Mouse (Mus musculus) ES-E14 (cell line): ENCODE measurements around the gene Jpt2. TPM values are rescaled to one million over a fixed set of nuclear protein-coding genes. Genes with fewer than 3 reads are reported as not detected.

Source experiments
- DNase-seq: peaks from one replicate; pipeline ENCODE4 v3.0.0-alpha.2; 2013; ENCODE audit warnings: low read depth, low spot score
- H3K27ac ChIP-seq: 2 replicates; pipeline ENCODE4 v1.5.1; 2012; ENCODE audit warnings: low read depth, mild to moderate bottlenecking, low read length, moderate library complexity, mixed read lengths; ENCODE audit not compliant: poor library complexity, insufficient read depth, severe bottlenecking
- H3K36me3 ChIP-seq: 2 replicates; pipeline ENCODE4 v1.6.1; 2012; ENCODE audit warnings: mild to moderate bottlenecking, low read length, moderate library complexity, mixed read lengths; ENCODE audit not compliant: control insufficient read depth, poor library complexity, insufficient read depth, severe bottlenecking
- H3K4me1 ChIP-seq, 2 experiments: fragments of 150-350 bp in 1 of 2; sonication (generic) in 1 of 2; 2 replicates each; pipeline ENCODE4 v1.6.1; 2012; ENCODE audit warnings: low read length in 2 of 2, mild to moderate bottlenecking in 1 of 2, mixed read lengths in 1 of 2; ENCODE audit not compliant: control insufficient read depth in 2 of 2, insufficient read depth in 2 of 2, poor library complexity in 1 of 2
- H3K4me3 ChIP-seq, 2 experiments: fragments of 150-350 bp in 1 of 2; sonication (generic) in 1 of 2; 2 replicates each; pipeline ENCODE4 v1.5.1; 2012; ENCODE audit warnings: low read length in 2 of 2, low read depth in 1 of 2, mild to moderate bottlenecking in 1 of 2, mixed read lengths in 1 of 2; ENCODE audit not compliant: insufficient read depth in 1 of 2, poor library complexity in 1 of 2, severe bottlenecking in 1 of 2
- H3K9ac ChIP-seq: 2 replicates; pipeline ENCODE4 v1.6.1; 2012; ENCODE audit warnings: low read depth, mild to moderate bottlenecking, low read length, mixed read lengths; ENCODE audit not compliant: poor library complexity, insufficient read depth, severe bottlenecking
- H3K9me3 ChIP-seq: fragments of 150-350 bp; sonication (generic); 2 replicates; pipeline ENCODE4 v1.6.1; 2012; ENCODE audit warnings: low read depth, mild to moderate bottlenecking, low read length; ENCODE audit not compliant: control insufficient read depth, insufficient read depth
- CHD2 ChIP-seq: IDR thresholded peaks from 2 replicates; pipeline ENCODE4 v1.6.1; 2014; ENCODE audit warnings: mild to moderate bottlenecking, low read depth, low read length, inconsistent platforms
- HCFC1 ChIP-seq: IDR thresholded peaks from 2 replicates; pipeline ENCODE4 v1.6.1; 2012; ENCODE audit warnings: low read length, inconsistent platforms, borderline replicate concordance; ENCODE audit not compliant: insufficient read depth
- MAFK ChIP-seq: IDR thresholded peaks from 2 replicates; pipeline ENCODE4 v1.6.1; 2014; ENCODE audit warnings: mild to moderate bottlenecking, low read depth, low read length, inconsistent platforms; ENCODE audit not compliant: insufficient read depth
- ZC3H11A ChIP-seq: IDR thresholded peaks from 2 replicates; pipeline ENCODE4 v1.6.1; 2012; ENCODE audit warnings: low read depth, mild to moderate bottlenecking, inconsistent platforms, low read length, borderline replicate concordance
- ZNF384 ChIP-seq: IDR thresholded peaks from 2 replicates; pipeline ENCODE4 v1.6.1; 2012; ENCODE audit warnings: low read depth, low read length, inconsistent platforms
- in situ Hi-C, 2 experiments: fragments of 600-800 bp; cut with MboI; formaldehyde crosslinking; loops; one replicate each; pipeline ENCODE4 v1.15.1; 2025; ENCODE audit warnings: low sequenced_read_pairs in 2 of 2, inconsistent platforms in 1 of 2; ENCODE audit not compliant: unreplicated experiment in 2 of 2
- total RNA-seq: library from RNA; depleted of rRNA; stranded (reverse); fragments of 300-350 nt; gene quantifications from 2 replicates; pipeline ENCODE4 v1.2.3, GENCODE M21; 2012

Gene Jpt2
- total RNA-seq, 1 experiment = 105 TPM

DNA sequence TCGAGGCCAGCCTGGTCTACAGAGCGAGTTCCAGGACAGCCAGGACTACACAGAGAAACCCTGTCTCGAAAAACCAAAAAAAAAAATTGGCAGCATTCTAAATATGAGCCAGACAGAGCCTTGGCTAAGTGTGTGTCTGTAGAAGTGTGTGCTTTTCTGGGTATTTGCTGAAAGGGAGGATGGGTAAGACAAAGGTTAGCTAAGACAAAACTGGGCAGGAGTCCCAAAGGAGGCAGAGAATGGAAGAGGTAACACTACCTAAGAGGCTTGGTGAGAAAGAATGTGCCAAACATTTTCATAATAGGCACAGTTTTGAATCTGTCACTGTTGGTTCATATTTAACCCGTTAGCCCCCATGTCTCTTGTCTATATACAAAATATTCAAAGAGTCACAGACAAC, 28.1 kb downstream of the Jpt2 start:
- H3K4me3 ChIP-seq = no peak overlapping the region
- H3K4me1 ChIP-seq = peaks cover 3% of the 10 kb centered on the region in 2 experiments; a peak in 1 of 4 replicates
- in situ Hi-C loops = no loop called here
- H3K9ac ChIP-seq = no peak overlapping the region
- no peaks in the 10 kb centered on the region; the same call in 1 of the 2 replicates for H3K36me3 ChIP-seq
- DNase-seq = no peak
- no peaks in the 10 kb centered on the region for H3K9me3 ChIP-seq
- no peak overlapping the region for H3K27ac ChIP-seq
- TF ChIP-seq ZC3H11A (no peak), ZNF384 (no peak), CHD2 (no peak)

DNA sequence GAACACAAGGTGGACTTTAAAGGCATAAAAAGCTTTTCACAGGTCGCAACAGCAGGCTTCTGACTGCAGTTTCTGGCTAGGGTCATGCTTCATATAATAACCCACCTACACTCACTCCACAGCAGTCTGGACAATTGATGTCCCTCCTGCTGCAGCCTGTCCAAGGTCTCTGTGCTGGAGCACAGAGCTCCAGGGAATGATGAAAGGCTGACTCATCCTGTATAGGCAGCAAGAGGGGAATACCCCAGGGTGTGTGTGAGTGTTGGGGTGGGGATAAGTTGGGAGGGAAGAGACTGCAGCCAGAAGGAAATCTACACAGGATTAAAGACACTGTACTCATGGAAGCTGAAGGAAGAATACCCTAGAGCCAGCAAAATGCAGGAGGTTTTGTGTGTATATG, 31.0 kb downstream of the Jpt2 start:
- in situ Hi-C loops = no loop called here

DNA sequence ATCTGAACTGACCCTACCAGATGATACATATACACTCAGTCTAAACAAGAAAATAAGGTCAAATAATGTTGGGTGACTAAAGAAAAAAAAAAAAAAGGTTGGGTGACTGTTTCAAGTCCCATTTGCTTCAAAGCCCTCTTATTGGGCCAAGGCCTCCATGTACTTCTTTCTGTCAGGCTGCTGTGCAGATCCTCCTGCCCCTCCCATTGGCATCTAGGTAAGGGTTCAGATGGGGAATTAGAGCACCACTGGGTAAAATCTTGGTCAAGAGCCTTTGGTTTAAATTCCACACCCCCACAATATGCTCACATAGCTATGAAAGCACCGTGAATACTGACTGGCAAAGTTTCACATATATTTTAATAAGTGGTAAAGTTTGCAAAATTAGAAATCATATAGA, 37.2 kb downstream of the Jpt2 start:
- H3K9me3 ChIP-seq = no peaks in the 10 kb centered on the region
- no peak for DNase-seq
- TF ChIP-seq ZC3H11A (no peak), ZNF384 (no peak), HCFC1 (no peak), MAFK (no peak), CHD2 (no peak)

More for the DNA sequence above, 31.0 kb downstream of the Jpt2 start:
- TF ChIP-seq CHD2 (no peak), ZNF384 (no peak), HCFC1 (no peak)
- DNase-seq = no peak
- Histone ChIP-seq H3K4me1 (peaks cover 0 to 3% of the 10 kb centered on the region in 2 experiments; a peak in 1 of 4 replicates), H3K9ac (no peak overlapping the region), H3K9me3 (no peaks in the 10 kb centered on the region), H3K27ac (no peak overlapping the region; the same call in 1 of the 2 replicates), H3K4me3 (no peak overlapping the region), H3K36me3 (peaks cover 2% of the 10 kb centered on the region)

DNA sequence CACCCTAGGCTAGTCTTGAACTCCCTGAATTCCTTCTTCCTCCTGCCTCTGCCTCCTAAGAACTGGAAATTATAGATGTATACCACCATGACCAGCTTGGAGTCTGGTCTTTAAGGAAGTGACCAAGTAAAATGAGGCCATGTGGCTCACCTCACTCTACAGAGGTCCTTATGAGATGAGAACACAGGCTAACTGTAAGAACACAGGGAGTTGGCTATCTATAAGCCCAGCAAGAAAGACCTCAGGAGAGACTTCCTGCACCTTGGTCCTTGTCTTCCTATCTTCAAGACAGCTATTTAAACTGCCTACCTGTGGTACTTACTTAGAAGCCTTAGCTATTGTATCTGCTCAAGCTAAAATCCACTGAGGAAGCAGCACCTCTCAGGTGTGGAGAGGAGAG, 46.5 kb downstream of the Jpt2 start:
- in situ Hi-C loops = no loop called here
- Histone ChIP-seq H3K4me1 (no peaks in the 10 kb centered on the region), H3K9ac (no peak overlapping the region), H3K36me3 (peaks cover 41% of the 10 kb centered on the region), H3K4me3 (no peak overlapping the region), H3K9me3 (no peaks in the 10 kb centered on the region), H3K27ac (no peak overlapping the region)
- no peak for TF ChIP-seq HCFC1
- no peak for TF ChIP-seq MAFK
- no peak for TF ChIP-seq ZNF384
- TF ChIP-seq CHD2 = no peak
- TF ChIP-seq ZC3H11A = no peak
- no peak for DNase-seq

More for the DNA sequence above, 37.2 kb downstream of the Jpt2 start:
- in situ Hi-C loops = no loop called here
- Histone ChIP-seq H3K36me3 (peaks cover 13% of the 10 kb centered on the region), H3K4me1 (no peaks in the 10 kb centered on the region), H3K4me3 (no peak overlapping the region), H3K27ac (no peak overlapping the region), H3K9ac (no peak overlapping the region)

DNA sequence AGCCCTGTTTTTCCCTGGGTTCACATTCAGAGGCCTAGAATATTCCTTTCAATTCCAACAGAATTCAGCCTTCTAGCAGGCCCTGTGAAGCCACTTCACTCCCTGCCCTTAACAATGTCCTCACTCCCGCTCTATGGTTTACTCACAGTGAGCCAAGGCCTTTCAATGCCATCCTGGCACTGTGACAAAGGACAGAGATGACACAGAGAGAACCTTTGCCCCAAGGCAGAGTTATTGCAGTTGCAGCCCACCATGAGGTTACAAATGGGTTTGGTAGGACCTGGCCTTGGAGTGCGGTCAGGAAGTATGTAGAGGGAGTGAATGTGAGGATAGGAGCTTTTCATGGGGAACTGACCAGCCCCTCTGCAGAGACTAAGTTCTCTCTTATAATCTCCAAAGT, 52.9 kb downstream of the Jpt2 start:
- peaks cover 28% of the 10 kb centered on the region for H3K36me3 ChIP-seq
- H3K27ac ChIP-seq = no peak overlapping the region
- H3K4me1 ChIP-seq = peaks cover 0 to 3% of the 10 kb centered on the region in 2 experiments; a peak in 1 of 4 replicates
- DNase-seq = no peak
- no peak overlapping the region for H3K4me3 ChIP-seq
- in situ Hi-C loops = no loop called here
- no peak overlapping the region for H3K9ac ChIP-seq
- TF ChIP-seq MAFK (no peak), ZC3H11A (no peak), HCFC1 (no peak), ZNF384 (no peak), CHD2 (no peak)
- H3K9me3 ChIP-seq = no peaks in the 10 kb centered on the region
